Mouse (Mus musculus) testis, postnatal 14 days (tissue): ENCODE measurements around the gene Meis1.

Experiments used
- DNase-seq: peaks from one replicate; pipeline ENCODE4 v3.0.0; 2021; ENCODE audit warnings: low spot score

Gene Meis1

GRCm38 (mm10) chr11:18948600-18949295 lies 70.0 kb downstream of the Meis1 start:
- no peak for DNase-seq

DNA sequence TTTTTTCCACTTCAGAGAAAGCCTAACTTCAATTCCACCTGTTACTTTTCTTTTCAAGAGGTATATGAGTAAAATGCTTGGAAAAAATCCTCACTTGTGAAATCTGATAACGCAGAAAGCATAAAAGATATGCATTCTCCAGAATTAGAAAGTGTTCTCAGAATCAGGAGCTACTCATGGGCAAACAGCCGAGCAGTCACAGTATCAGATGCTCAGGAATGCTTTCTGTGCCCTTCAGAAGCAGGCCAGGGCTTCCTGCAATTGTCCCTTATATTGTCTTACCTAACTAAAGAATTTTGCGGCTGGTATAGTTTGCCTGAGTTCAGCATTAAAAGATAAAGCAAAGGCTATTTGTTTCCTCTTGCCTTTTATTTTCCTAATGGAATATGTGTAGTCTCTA lies 71.4 kb downstream of the Meis1 start:
- DNase-seq, result no peak

GRCm38 (mm10) chr11:18945778-18946177 lies 73.0 kb downstream of the Meis1 start:
- no peak for DNase-seq

DNA sequence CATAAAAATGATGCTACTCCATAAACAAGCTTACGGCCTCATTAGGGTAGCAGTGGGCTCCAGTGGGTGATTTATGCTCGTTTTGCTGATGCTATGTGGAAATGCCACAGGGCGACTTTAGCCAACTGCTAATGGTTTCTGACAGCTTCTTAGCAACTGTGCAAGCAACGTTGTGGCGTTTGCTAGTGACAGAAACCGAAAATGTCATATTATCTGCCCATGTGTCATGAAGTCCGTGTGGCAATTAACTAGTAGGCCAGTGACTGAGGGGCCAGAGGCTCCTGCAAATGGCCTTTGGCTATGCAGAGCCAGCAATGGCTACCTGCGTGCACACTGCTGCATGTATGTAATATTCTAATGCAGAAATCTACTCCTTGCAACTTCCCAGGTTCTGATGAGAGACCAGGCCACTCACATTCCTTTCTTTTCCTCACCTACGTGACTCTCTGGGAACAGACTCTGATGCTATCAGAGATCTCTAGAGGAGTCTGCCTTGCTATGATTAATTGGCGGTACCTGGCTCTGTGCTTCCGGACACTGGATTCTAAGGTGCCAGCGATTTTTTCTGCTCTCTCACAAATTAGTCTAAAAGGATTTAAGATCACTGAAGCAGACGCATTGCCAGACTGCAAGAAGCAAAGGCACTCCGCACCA lies 73.7 kb downstream of the Meis1 start:
- DNase-seq, result no peak

DNA sequence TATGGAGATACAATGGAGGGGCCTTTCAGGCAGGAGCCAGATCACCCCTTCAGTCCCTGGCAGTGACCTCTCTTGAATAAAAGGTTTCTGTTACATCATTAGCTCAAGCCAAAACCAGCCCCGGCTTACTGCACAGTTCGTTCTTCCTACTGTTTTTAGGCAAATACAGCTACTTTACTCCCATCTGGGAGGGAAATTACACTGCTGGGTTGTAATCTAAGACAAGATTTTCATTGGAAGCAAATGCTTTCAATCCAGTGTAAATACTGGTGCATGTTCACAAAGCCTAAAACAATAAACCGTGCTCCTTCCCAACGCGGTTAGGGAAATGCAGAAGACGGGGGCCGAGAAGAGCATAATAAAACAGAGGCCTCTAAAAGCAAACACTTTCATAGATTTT lies 74.6 kb downstream of the Meis1 start:
- no peak for DNase-seq

DNA sequence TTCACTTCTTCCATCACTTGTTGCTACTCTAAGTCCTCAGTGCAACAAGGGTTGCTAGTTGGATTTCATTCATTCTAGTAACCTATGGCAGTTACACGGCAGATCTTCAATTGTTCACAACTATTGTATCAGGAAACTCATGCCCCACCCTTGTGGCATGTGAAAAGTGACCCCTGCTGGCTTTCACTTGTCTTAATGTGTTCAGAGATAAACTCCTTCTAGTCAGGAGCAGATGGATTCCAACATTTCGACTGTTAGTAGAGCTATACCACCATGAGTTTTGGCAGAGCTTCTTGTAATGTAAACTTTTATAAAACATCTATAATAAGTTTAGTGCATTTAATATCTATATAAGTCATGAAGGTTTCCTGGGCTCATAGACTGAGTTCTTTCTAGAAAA lies 75.8 kb downstream of the Meis1 start:
- no peak for DNase-seq

- DNase-seq, result no peak
Measured at GRCm38 (mm10) chr11:18940916-18941315, 77.9 kb downstream of the Meis1 start.

DNA sequence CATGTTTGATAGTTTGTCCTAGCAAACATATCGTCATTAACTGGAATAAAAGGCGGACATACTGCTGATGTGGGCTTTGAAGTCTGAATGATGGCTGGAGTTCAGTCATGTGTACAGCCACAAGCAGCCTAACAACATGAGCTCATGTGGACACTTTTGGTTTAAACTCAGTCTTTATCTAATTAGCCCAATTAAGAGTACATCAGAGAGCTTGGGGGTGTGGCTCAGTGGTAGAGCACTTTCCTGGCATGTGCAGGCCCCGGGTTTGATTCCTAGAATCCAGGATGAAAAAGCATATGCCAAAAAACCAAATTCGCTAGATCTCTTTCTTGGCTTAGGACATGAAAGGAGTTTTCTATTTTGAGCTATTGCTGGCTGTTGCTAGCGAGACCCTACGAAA lies 83.9 kb downstream of the Meis1 start:
- DNase-seq, result no peak

DNA sequence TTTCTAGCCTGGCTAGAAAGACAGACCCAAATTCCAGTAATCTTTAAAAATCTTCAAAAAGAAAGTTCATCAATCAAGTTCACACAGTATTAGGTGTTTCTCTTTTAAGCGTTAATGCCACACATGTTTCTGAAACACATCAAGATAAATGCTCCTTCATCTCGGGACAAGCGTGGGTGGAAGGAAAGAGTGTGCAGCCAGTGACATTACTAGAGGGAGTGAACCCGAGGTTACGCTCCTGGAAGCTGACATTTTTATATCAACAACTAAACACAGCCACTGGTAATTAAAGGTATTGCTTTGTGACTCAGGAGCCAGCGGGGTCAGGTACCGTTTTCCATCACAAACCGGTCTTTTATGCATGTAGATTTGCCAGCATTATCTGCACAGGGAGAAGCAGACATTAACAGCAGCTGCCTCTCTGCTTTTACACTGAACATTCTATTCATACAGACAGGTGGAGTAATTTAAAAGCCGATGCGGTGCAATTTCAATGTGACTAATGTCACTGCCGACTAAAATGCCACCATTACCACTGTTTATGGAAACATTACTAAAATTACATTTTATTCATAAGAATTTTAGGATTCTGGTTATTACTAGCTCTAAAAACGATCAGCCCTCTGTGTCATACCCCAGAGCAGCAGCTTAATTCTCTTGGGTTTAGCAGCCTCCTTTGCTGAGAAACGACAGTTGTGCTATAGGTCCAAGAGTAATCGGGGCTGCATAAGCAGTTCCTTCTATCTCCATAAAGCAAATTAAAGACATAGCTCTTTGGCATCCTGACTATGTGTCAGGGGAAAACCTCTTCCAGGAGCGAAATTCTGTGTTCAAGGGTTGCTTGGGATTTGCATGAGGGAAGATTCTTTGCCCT lies 87.5 kb downstream of the Meis1 start:
- no peak for DNase-seq

GRCm38 (mm10) chr11:18929779-18930728 lies 88.7 kb downstream of the Meis1 start:
- DNase-seq, result no peak

- DNase-seq, result no peak
Measured at GRCm38 (mm10) chr11:18927351-18927750, 91.4 kb downstream of the Meis1 start.

- DNase-seq, result no peak
Measured at GRCm38 (mm10) chr11:18926798-18927197, 92.0 kb downstream of the Meis1 start.

DNA sequence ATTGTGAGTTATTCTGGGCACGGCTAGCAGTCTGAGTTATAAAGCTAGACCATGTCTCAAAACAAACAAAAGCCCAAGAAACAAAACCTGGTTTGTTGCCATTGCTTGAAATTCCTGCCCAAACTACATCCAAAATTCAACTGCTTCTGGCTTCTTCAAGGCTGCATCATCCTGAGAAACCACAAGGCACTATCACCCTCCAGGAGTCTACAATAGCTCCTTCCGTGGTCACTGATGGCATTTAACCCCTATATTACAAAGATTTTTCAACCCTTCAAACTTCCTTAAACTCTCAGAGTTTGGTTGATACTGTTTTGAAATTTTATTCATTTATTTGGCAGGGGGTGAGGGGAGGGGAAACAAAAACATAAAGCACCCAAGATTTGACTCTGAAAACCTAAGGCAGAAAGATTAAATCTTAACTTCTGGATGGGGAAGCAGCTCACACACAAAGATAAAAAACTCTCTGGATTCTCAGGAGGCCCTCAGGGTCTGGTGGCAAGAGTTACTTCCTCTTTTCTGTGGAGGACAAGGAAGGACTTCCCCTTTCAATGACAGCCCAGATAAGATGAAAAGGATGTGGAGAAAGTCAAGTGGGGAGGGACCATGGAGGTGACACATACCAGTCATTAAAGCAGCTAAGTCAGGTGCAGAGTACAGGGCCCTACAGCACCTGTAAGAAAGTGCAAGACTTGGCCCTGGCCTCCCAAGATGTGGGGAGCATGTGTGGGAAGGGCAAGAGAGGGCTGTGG lies 94.0 kb downstream of the Meis1 start:
- DNase-seq, result no peak

DNA sequence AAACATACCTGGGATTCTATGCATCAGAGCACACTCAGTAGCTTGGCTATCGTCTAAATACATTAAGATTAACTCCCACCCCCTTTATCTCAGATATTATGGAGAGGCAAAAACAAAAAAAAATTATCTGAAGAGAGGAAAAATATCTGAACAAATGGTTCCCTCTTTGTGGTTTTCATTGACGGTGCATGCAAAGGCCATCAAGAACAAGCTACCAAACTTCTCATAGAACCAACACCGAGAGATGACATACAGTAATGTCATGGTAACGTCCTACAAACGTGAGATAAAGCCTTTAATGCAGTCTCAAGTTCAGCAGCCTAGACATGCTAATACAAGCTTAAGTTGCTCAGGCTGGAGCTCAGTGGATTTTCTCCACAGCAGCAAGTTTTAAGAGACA lies 95.5 kb downstream of the Meis1 start:
- DNase-seq, result no peak

- no peak for DNase-seq
Measured at GRCm38 (mm10) chr11:18920651-18921050, 98.1 kb downstream of the Meis1 start.

- DNase-seq, result no peak
Measured at GRCm38 (mm10) chr11:18919162-18919762, 99.5 kb downstream of the Meis1 start.

DNA sequence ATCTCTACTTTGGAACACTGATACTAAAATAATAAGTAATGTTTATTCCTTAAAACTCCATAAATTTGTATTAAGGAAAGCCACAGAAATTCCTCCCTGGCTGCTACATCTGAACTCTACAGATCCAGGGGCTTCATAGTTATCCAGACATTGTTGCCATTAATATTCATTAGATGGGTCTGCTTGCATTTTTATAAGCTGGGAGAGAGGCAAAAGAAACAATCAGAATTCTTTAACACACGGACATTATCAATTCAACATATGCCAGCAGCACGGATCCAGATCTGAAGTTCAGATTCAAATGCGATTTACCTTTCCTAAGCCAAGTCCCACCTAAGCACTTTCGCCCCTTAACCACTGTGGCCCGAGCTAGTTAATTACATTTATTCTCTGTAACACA lies 100.9 kb downstream of the Meis1 start:
- no peak for DNase-seq

DNA sequence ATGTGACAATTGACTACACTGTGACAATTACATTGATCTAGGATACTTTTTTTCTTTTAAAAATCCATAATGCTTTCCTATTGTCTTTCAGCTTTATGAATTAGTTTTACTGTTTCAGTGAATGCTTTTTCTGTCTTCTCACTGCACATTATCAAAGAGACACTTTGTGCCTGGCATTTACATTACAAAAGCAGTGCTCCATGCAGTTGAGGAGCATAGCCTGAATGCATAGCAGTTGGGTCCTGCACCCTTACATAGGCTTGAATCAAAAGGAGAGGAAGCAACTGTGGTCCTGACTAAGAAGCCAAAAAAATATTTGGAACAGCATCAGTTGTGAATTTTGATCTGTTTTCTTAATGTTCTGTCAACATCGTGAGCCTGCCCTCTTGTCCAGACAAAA lies 105.5 kb downstream of the Meis1 start:
- DNase-seq, result no peak

- peak; percentile 57 for DNase-seq
Measured at GRCm38 (mm10) chr11:18912311-18913019, 106.3 kb downstream of the Meis1 start.

DNA sequence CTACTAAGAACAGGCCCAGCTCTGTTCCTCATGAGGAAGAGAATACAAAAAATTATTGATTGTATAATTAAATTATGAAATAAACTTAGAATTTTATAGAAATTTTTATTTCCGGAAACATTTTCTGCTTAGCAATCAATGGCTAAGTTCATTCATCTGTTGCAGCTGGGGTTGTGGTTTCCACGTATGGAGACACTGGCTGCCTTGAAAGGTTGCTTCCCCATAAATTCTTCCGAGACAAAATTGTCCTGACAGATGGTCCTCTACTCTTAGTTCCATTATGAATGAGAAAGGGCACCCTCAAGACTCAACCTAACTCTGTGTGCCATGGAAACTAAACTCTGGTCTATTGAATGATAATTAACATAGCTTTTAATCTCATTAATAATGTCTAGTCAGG lies 111.9 kb downstream of the Meis1 start:
- DNase-seq, result no peak
